Mouse (Mus musculus): ENCODE data around the gene Bmp5. TPM values are rescaled to one million over a fixed set of nuclear protein-coding genes. Genes with fewer than 3 reads are reported as not detected.

The Bmp5 gene
- polyA plus RNA-seq, 1 experiment from 2014 or later: 9.8 TPM

DNA sequence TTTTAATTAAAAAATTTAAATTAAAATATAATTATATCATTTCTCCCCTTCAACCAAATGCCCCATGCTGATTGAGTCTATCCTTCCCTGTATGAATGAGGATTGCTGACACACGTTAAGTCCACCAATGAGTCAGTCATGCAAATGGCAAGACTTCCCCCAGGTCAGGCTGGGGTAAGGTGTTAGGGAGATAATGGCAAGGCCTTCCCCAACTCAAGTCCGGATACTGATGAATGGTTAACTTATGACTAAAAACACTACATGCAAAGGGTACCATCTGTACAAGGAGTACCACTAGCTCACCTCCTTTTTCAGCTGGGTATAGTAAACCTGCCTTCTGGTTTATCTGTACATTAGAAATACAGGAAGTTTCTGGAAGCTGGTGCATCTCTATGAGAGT is 83.8 kb downstream of the Bmp5 start:
- no peak for DNase-seq (ENCODE audit: low spot score)
- no peaks in the 10 kb centered on the region for H3K4me1 ChIP-seq (replicated peaks; ENCODE audit: control insufficient read depth, insufficient read depth, low read length)
- H3K9me3 ChIP-seq (ENCODE audit: control insufficient read depth, low read length): 0 out of 2 replicates have a peak, but pooled peaks cover 4% of the 10 kb centered on the region
- no peaks in the 10 kb centered on the region for H3K36me3 ChIP-seq (ENCODE audit: control insufficient read depth, insufficient read depth, low read length)
- no peak overlapping the region for H3K27ac ChIP-seq (ENCODE audit: low read depth)
- no peak overlapping the region for H3K9ac ChIP-seq (ENCODE audit: low read length)
- WGBS: 90% methylated on average over 2 of the region's 2 CpGs
- no peak overlapping the region for H3K4me3 ChIP-seq (ENCODE audit: low read depth, low read length)
- H3K4me2 ChIP-seq (ENCODE audit: low read length): no peak overlapping the region
- no peak for ATAC-seq (replicated peaks; ENCODE audit: low FRiP score, low TSS enrichment, low read depth)
- no peaks in the 10 kb centered on the region for H3K27me3 ChIP-seq (replicated peaks; ENCODE audit: control insufficient read depth, insufficient read depth, low read length)

GRCm38 (mm10) chr9:75870332-75871177 is 95.4 kb downstream of the Bmp5 start:
- H3K4me1 ChIP-seq (replicated peaks; ENCODE audit: control insufficient read depth, insufficient read depth, low read length): no peaks in the 10 kb centered on the region; the same call in 1 of the 2 replicates
- H3K9me3 ChIP-seq (ENCODE audit: control insufficient read depth, low read length): no peaks in the 10 kb centered on the region
- no peaks in the 10 kb centered on the region for H3K27me3 ChIP-seq (replicated peaks; ENCODE audit: control insufficient read depth, insufficient read depth, low read length)
- H3K4me3 ChIP-seq (ENCODE audit: low read depth, low read length): no peak overlapping the region
- DNase-seq (ENCODE audit: low spot score) (no peak), ATAC-seq (replicated peaks; ENCODE audit: low FRiP score, low TSS enrichment, low read depth) (no peak)
- H3K9ac ChIP-seq (ENCODE audit: low read length): no peak overlapping the region
- H3K36me3 ChIP-seq (ENCODE audit: control insufficient read depth, insufficient read depth, low read length): no peaks in the 10 kb centered on the region
- no peak overlapping the region for H3K4me2 ChIP-seq (ENCODE audit: low read length)
- WGBS: 51% methylated on average over 7 of the region's 7 CpGs
- H3K27ac ChIP-seq (ENCODE audit: low read depth): 0 out of 2 replicates have a peak overlapping the region, but pooled peaks have one; percentile 12

DNA sequence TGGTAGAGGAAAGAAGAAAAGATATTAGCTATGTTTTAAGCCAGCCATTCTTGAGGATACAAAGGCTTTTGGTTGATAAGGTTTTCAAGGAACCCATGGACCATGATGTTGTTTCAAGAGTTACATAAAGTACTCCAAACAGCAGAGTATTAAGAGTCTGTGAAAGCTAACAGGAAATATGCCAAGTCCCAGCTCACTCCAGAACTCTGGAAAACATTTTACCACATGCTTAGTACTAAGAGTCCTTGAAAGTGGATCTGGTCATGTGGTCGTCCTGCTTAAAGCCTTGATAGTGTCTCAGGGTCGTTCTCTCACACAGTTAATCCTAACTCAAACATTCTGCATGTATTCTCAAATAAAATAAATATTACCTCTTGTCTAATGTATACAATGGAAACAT is 101.2 kb downstream of the Bmp5 start:
- DNase-seq (ENCODE audit: low spot score) (no peak), ATAC-seq (replicated peaks; ENCODE audit: low FRiP score, low TSS enrichment, low read depth) (no peak)
- Histone ChIP-seq H3K36me3 (ENCODE audit: control insufficient read depth, insufficient read depth, low read length) (no peaks in the 10 kb centered on the region), H3K4me2 (ENCODE audit: low read length) (no peak overlapping the region), H3K4me1 (replicated peaks; ENCODE audit: control insufficient read depth, insufficient read depth, low read length) (no peaks in the 10 kb centered on the region), H3K9ac (ENCODE audit: low read length) (no peak overlapping the region), H3K9me3 (ENCODE audit: control insufficient read depth, low read length) (no peaks in the 10 kb centered on the region), H3K4me3 (ENCODE audit: low read depth, low read length) (no peak overlapping the region), H3K27ac (ENCODE audit: low read depth) (no peak overlapping the region), H3K27me3 (replicated peaks; ENCODE audit: control insufficient read depth, insufficient read depth, low read length) (no peaks in the 10 kb centered on the region)
- 24% methylated on average over 2 of the region's 2 CpGs for WGBS

DNA sequence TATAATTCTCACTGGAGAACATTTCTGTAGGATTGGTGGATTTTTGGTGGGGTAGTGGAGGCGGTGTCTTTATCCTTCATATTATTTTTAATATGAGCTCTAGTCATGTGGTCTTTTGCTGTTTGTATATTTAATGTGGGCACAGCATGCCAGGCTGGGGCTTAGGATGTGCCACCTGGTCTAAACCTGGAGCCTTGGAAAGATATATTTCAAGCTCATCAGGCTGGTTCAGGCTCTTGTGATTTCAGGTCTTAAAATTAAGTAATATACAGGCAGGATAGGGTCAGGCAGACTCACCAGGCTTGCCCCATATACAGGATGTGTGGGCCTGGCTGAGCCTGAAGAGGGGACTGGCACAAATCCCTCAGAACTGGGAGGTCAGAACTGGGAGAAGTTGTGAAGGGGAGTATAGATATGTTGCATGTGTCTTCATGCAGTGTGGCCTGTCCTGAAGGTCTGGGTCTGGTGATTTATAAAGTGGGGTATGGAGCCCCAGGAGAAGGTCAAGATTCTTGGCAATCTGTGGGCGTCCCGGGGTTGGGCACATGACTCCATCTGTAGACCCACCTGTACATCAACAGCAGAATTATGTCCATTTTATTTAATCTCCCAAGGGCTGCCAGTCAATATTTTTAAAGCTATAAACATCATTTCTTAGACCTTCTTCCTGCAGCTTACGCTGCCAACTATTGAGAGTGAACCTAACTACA is 108.5 kb downstream of the Bmp5 start:
- WGBS: 94% methylated on average over 4 of the region's 4 CpGs
- Histone ChIP-seq H3K9ac (ENCODE audit: low read length) (no peak overlapping the region), H3K36me3 (ENCODE audit: control insufficient read depth, insufficient read depth, low read length) (no peaks in the 10 kb centered on the region), H3K27ac (ENCODE audit: low read depth) (no peak overlapping the region), H3K27me3 (replicated peaks; ENCODE audit: control insufficient read depth, insufficient read depth, low read length) (no peaks in the 10 kb centered on the region), H3K9me3 (ENCODE audit: control insufficient read depth, low read length) (no peaks in the 10 kb centered on the region), H3K4me2 (ENCODE audit: low read length) (no peak overlapping the region), H3K4me3 (ENCODE audit: low read depth, low read length) (no peak overlapping the region), H3K4me1 (replicated peaks; ENCODE audit: control insufficient read depth, insufficient read depth, low read length) (no peaks in the 10 kb centered on the region)
- DNase-seq (ENCODE audit: low spot score): no peak
- no peak for ATAC-seq (replicated peaks; ENCODE audit: low FRiP score, low TSS enrichment, low read depth)

GRCm38 (mm10) chr9:75886801-75887544 is 111.8 kb downstream of the Bmp5 start:
- Histone ChIP-seq H3K4me3 (ENCODE audit: low read depth, low read length) (no peak overlapping the region), H3K9ac (ENCODE audit: low read length) (no peak overlapping the region), H3K4me2 (ENCODE audit: low read length) (no peak overlapping the region), H3K4me1 (replicated peaks; ENCODE audit: control insufficient read depth, insufficient read depth, low read length) (no peaks in the 10 kb centered on the region), H3K9me3 (ENCODE audit: control insufficient read depth, low read length) (no peaks in the 10 kb centered on the region), H3K27ac (ENCODE audit: low read depth) (no peak overlapping the region), H3K27me3 (replicated peaks; ENCODE audit: control insufficient read depth, insufficient read depth, low read length) (no peaks in the 10 kb centered on the region), H3K36me3 (ENCODE audit: control insufficient read depth, insufficient read depth, low read length) (no peaks in the 10 kb centered on the region)
- WGBS: 86% methylated on average over 7 of the region's 7 CpGs
- ATAC-seq (replicated peaks; ENCODE audit: low FRiP score, low TSS enrichment, low read depth) (no peak), DNase-seq (ENCODE audit: low spot score) (no peak)

- H3K27me3 ChIP-seq (replicated peaks; ENCODE audit: control insufficient read depth, insufficient read depth, low read length): no peaks in the 10 kb centered on the region
- no peak overlapping the region for H3K4me2 ChIP-seq (ENCODE audit: low read length)
- H3K4me3 ChIP-seq (ENCODE audit: low read depth, low read length): no peak overlapping the region
- no peak overlapping the region for H3K9ac ChIP-seq (ENCODE audit: low read length)
- ATAC-seq (replicated peaks; ENCODE audit: low FRiP score, low TSS enrichment, low read depth) (no peak), DNase-seq (ENCODE audit: low spot score) (no peak)
- WGBS: 83% methylated on average over 8 of the region's 8 CpGs
- H3K36me3 ChIP-seq (ENCODE audit: control insufficient read depth, insufficient read depth, low read length): 0 out of 2 replicates have a peak, but pooled peaks cover 3% of the 10 kb centered on the region
- H3K27ac ChIP-seq (ENCODE audit: low read depth): no peak overlapping the region
- no peaks in the 10 kb centered on the region; the same call in 1 of the 2 replicates for H3K4me1 ChIP-seq (replicated peaks; ENCODE audit: control insufficient read depth, insufficient read depth, low read length)
- no peaks in the 10 kb centered on the region for H3K9me3 ChIP-seq (ENCODE audit: control insufficient read depth, low read length)
Observed at GRCm38 (mm10) chr9:75896918-75897317, 121.8 kb downstream of the Bmp5 start.

DNA sequence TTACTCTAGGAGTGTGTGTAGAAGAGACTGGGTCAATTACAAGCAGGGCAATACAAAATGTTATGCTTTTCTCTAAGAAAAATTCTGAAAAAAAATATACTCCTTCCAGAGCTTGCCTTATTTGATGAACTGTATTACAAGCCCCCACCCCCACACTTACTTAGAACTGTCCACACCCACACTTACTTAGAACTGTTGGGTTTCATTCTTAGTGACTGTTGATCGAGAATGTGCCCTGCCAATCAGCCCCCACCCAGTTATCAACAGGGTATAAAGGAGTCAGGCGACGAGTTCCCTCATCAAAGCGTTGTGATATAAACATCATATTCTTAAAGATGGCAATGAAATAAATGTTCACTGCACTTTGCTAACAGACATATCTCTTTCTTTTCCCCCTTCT is 122.9 kb downstream of the Bmp5 start:
- H3K27me3 ChIP-seq (replicated peaks; ENCODE audit: control insufficient read depth, insufficient read depth, low read length): no peaks in the 10 kb centered on the region
- 0 out of 2 replicates have a peak, but pooled peaks cover 3% of the 10 kb centered on the region for H3K36me3 ChIP-seq (ENCODE audit: control insufficient read depth, insufficient read depth, low read length)
- H3K4me2 ChIP-seq (ENCODE audit: low read length): no peak overlapping the region
- no peak overlapping the region for H3K4me3 ChIP-seq (ENCODE audit: low read depth, low read length)
- ATAC-seq (replicated peaks; ENCODE audit: low FRiP score, low TSS enrichment, low read depth): no peak
- DNase-seq (ENCODE audit: low spot score): no peak
- H3K9me3 ChIP-seq (ENCODE audit: control insufficient read depth, low read length): no peaks in the 10 kb centered on the region
- H3K4me1 ChIP-seq (replicated peaks; ENCODE audit: control insufficient read depth, insufficient read depth, low read length): no peaks in the 10 kb centered on the region; the same call in 1 of the 2 replicates
- no peak overlapping the region for H3K9ac ChIP-seq (ENCODE audit: low read length)
- H3K27ac ChIP-seq (ENCODE audit: low read depth): no peak overlapping the region
- 83% methylated on average over 4 of the region's 4 CpGs for WGBS

- no peak overlapping the region for H3K4me2 ChIP-seq (ENCODE audit: low read length)
- ATAC-seq (replicated peaks; ENCODE audit: low FRiP score, low TSS enrichment, low read depth): no peak
- WGBS: 27% methylated on average over 9 of the region's 9 CpGs
Observed at GRCm38 (mm10) chr9:75901219-75901618, 126.1 kb downstream of the Bmp5 start.

More at GRCm38 (mm10) chr9:75901219-75901618, 126.1 kb downstream of the Bmp5 start:
- Histone ChIP-seq H3K27me3 (replicated peaks; ENCODE audit: control insufficient read depth, insufficient read depth, low read length) (no peaks in the 10 kb centered on the region), H3K4me3 (ENCODE audit: low read depth, low read length) (no peak overlapping the region), H3K36me3 (ENCODE audit: control insufficient read depth, insufficient read depth, low read length) (no peaks in the 10 kb centered on the region), H3K9me3 (ENCODE audit: control insufficient read depth, low read length) (no peaks in the 10 kb centered on the region), H3K4me1 (replicated peaks; ENCODE audit: control insufficient read depth, insufficient read depth, low read length) (no peaks in the 10 kb centered on the region; the same call in 1 of the 2 replicates), H3K9ac (ENCODE audit: low read length) (no peak overlapping the region), H3K27ac (ENCODE audit: low read depth) (no peak overlapping the region)
- no peak for DNase-seq (ENCODE audit: low spot score)
